Mouse (Mus musculus): ENCODE data around the gene Cdh5. TPM values are rescaled to one million over a fixed set of nuclear protein-coding genes. Genes with fewer than 3 reads are reported as not detected.

The Cdh5 gene
- polyA plus RNA-seq, 1 experiment from 2014 or later: 14.6 TPM

GRCm38 (mm10) chr8:104124534-104124933, 23.1 kb downstream of the Cdh5 start:
- H3K9me3 ChIP-seq: no peaks in the 10 kb centered on the region
- H3K4me2 ChIP-seq: no peak overlapping the region
- H3K36me3 ChIP-seq: no peaks in the 10 kb centered on the region
- H3K9ac ChIP-seq: no peak overlapping the region
- H3K4me3 ChIP-seq: no peak overlapping the region
- H3K4me1 ChIP-seq (replicated peaks): no peaks in the 10 kb centered on the region
- ATAC-seq (ENCODE audit: low FRiP score): no peak
- WGBS: 82% methylated on average over 5 of the region's 5 CpGs
- H3K27ac ChIP-seq: no peak overlapping the region
- H3K27me3 ChIP-seq: no peaks in the 10 kb centered on the region

- Histone ChIP-seq H3K4me1 (replicated peaks) (no peaks in the 10 kb centered on the region), H3K36me3 (no peaks in the 10 kb centered on the region), H3K4me3 (no peak overlapping the region), H3K9me3 (no peaks in the 10 kb centered on the region), H3K27ac (no peak overlapping the region), H3K27me3 (no peaks in the 10 kb centered on the region), H3K9ac (no peak overlapping the region), H3K4me2 (no peak overlapping the region)
- WGBS: 81% methylated on average over 4 of the region's 4 CpGs
- ATAC-seq (ENCODE audit: low FRiP score): no peak
Measured at GRCm38 (mm10) chr8:104127160-104127883, 25.9 kb downstream of the Cdh5 start.

GRCm38 (mm10) chr8:104130916-104131315, 29.5 kb downstream of the Cdh5 start:
- no peak overlapping the region for H3K4me3 ChIP-seq
- H3K4me1 ChIP-seq (replicated peaks): no peaks in the 10 kb centered on the region
- no peaks in the 10 kb centered on the region for H3K27me3 ChIP-seq
- H3K9me3 ChIP-seq: no peaks in the 10 kb centered on the region
- H3K36me3 ChIP-seq: no peaks in the 10 kb centered on the region
- no peak overlapping the region for H3K9ac ChIP-seq
- ATAC-seq (ENCODE audit: low FRiP score): no peak
- 93% methylated on average over 9 of the region's 9 CpGs for WGBS
- H3K27ac ChIP-seq: no peak overlapping the region
- H3K4me2 ChIP-seq: no peak overlapping the region

- Histone ChIP-seq H3K27me3 (no peaks in the 10 kb centered on the region), H3K9ac (no peak overlapping the region), H3K27ac (no peak overlapping the region), H3K4me1 (replicated peaks) (no peaks in the 10 kb centered on the region), H3K9me3 (no peaks in the 10 kb centered on the region), H3K4me2 (no peak overlapping the region), H3K36me3 (no peaks in the 10 kb centered on the region), H3K4me3 (no peak overlapping the region)
- ATAC-seq (ENCODE audit: low FRiP score): no peak
- 82% methylated on average over 7 of the region's 7 CpGs for WGBS
Measured at GRCm38 (mm10) chr8:104131414-104131975, 30.1 kb downstream of the Cdh5 start.

GRCm38 (mm10) chr8:104134521-104134920, 33.1 kb downstream of the Cdh5 start:
- WGBS: 90% methylated on average over 8 of the region's 8 CpGs
- H3K36me3 ChIP-seq: no peaks in the 10 kb centered on the region
- H3K4me2 ChIP-seq: no peak overlapping the region
- no peak overlapping the region for H3K4me3 ChIP-seq
- H3K4me1 ChIP-seq (replicated peaks): no peaks in the 10 kb centered on the region
- H3K27ac ChIP-seq: no peak overlapping the region
- H3K9me3 ChIP-seq: no peaks in the 10 kb centered on the region
- ATAC-seq (ENCODE audit: low FRiP score): no peak
- H3K9ac ChIP-seq: no peak overlapping the region
- no peaks in the 10 kb centered on the region for H3K27me3 ChIP-seq

- no peak for ATAC-seq (ENCODE audit: low FRiP score)
- no peak overlapping the region for H3K4me3 ChIP-seq
- H3K36me3 ChIP-seq: no peaks in the 10 kb centered on the region
- H3K4me1 ChIP-seq (replicated peaks): no peaks in the 10 kb centered on the region
- no peak overlapping the region for H3K9ac ChIP-seq
- H3K4me2 ChIP-seq: no peak overlapping the region
- H3K27ac ChIP-seq: no peak overlapping the region
- H3K9me3 ChIP-seq: no peaks in the 10 kb centered on the region
- H3K27me3 ChIP-seq: no peaks in the 10 kb centered on the region
- WGBS: 96% methylated on average over 3 of the region's 3 CpGs
Measured at GRCm38 (mm10) chr8:104136277-104136676, 34.9 kb downstream of the Cdh5 start.

GRCm38 (mm10) chr8:104137636-104138035, 36.2 kb downstream of the Cdh5 start:
- H3K9ac ChIP-seq: no peak overlapping the region
- no peaks in the 10 kb centered on the region for H3K36me3 ChIP-seq
- H3K4me3 ChIP-seq: no peak overlapping the region
- no peak overlapping the region for H3K27ac ChIP-seq
- no peaks in the 10 kb centered on the region for H3K27me3 ChIP-seq
- 91% methylated on average over 5 of the region's 5 CpGs for WGBS
- H3K4me1 ChIP-seq (replicated peaks): no peaks in the 10 kb centered on the region
- no peaks in the 10 kb centered on the region for H3K9me3 ChIP-seq
- no peak overlapping the region for H3K4me2 ChIP-seq
- ATAC-seq (ENCODE audit: low FRiP score): no peak

- 95% methylated on average over 13 of the region's 13 CpGs for WGBS
- H3K4me1 ChIP-seq (replicated peaks): no peaks in the 10 kb centered on the region
Measured at GRCm38 (mm10) chr8:104140611-104141010, 39.2 kb downstream of the Cdh5 start.

GRCm38 (mm10) chr8:104142415-104142814, 41.0 kb downstream of the Cdh5 start:
- 91% methylated on average over 25 of the region's 25 CpGs for WGBS
- Histone ChIP-seq H3K4me1 (replicated peaks) (no peaks in the 10 kb centered on the region), H3K9ac (no peak overlapping the region), H3K36me3 (no peaks in the 10 kb centered on the region), H3K9me3 (no peaks in the 10 kb centered on the region), H3K4me2 (no peak overlapping the region), H3K27me3 (no peaks in the 10 kb centered on the region), H3K4me3 (no peak overlapping the region), H3K27ac (no peak overlapping the region)
- ATAC-seq (ENCODE audit: low FRiP score): no peak

More at GRCm38 (mm10) chr8:104140611-104141010, 39.2 kb downstream of the Cdh5 start:
- H3K4me3 ChIP-seq: no peak overlapping the region
- H3K9ac ChIP-seq: no peak overlapping the region
- no peaks in the 10 kb centered on the region for H3K9me3 ChIP-seq
- H3K36me3 ChIP-seq: no peaks in the 10 kb centered on the region
- H3K27ac ChIP-seq: no peak overlapping the region
- H3K4me2 ChIP-seq: no peak overlapping the region
- ATAC-seq (ENCODE audit: low FRiP score): no peak
- H3K27me3 ChIP-seq: no peaks in the 10 kb centered on the region

- H3K27ac ChIP-seq: no peak overlapping the region
- no peaks in the 10 kb centered on the region for H3K4me1 ChIP-seq (replicated peaks)
- H3K27me3 ChIP-seq: no peaks in the 10 kb centered on the region
- no peaks in the 10 kb centered on the region for H3K36me3 ChIP-seq
- ATAC-seq (ENCODE audit: low FRiP score): no peak
- 75% methylated on average over 4 of the region's 4 CpGs for WGBS
- no peak overlapping the region for H3K9ac ChIP-seq
- H3K4me3 ChIP-seq: no peak overlapping the region
- H3K4me2 ChIP-seq: no peak overlapping the region
- no peaks in the 10 kb centered on the region for H3K9me3 ChIP-seq
Measured at GRCm38 (mm10) chr8:104143379-104143778, 42.0 kb downstream of the Cdh5 start.

- 89% methylated on average over 13 of the region's 13 CpGs for WGBS
- ATAC-seq (ENCODE audit: low FRiP score): no peak
- no peaks in the 10 kb centered on the region for H3K27me3 ChIP-seq
Measured at GRCm38 (mm10) chr8:104144434-104145216, 43.2 kb downstream of the Cdh5 start.

GRCm38 (mm10) chr8:104145981-104146689, 44.7 kb downstream of the Cdh5 start:
- Histone ChIP-seq H3K4me2 (no peak overlapping the region), H3K36me3 (no peaks in the 10 kb centered on the region), H3K4me3 (no peak overlapping the region), H3K4me1 (replicated peaks) (no peaks in the 10 kb centered on the region), H3K27ac (no peak overlapping the region), H3K9me3 (no peaks in the 10 kb centered on the region), H3K27me3 (no peaks in the 10 kb centered on the region), H3K9ac (no peak overlapping the region)
- 31% methylated on average over 15 of the region's 15 CpGs for WGBS
- ATAC-seq (ENCODE audit: low FRiP score): peak; percentile 80

More at GRCm38 (mm10) chr8:104144434-104145216, 43.2 kb downstream of the Cdh5 start:
- no peaks in the 10 kb centered on the region for H3K36me3 ChIP-seq
- no peak overlapping the region for H3K4me3 ChIP-seq
- H3K4me1 ChIP-seq (replicated peaks): no peaks in the 10 kb centered on the region
- no peaks in the 10 kb centered on the region for H3K9me3 ChIP-seq
- H3K9ac ChIP-seq: no peak overlapping the region
- no peak overlapping the region for H3K4me2 ChIP-seq
- H3K27ac ChIP-seq: no peak overlapping the region

All from hindbrain, embryonic 13.5 days (tissue).